Mouse (Mus musculus): ENCODE data around the gene Abcc9. TPM values are rescaled to one million over a fixed set of nuclear protein-coding genes. Genes with fewer than 3 reads are reported as not detected.

Abcc9 gene
- polyA plus RNA-seq, 1 experiment, result 0.36 TPM

GRCm38 (mm10) chr6:142692085-142692484 is 10.0 kb downstream of the Abcc9 start:
- TF ChIP-seq USF1 (IDR thresholded peaks at IDR 0.05; ENCODE audit: low read depth) (no peak), MYOD1 (IDR thresholded peaks at IDR 0.05; ENCODE audit: control insufficient read depth in 1 of 3, insufficient read length in 2 of 3, low read depth in 2 of 3) (no peak), E2F4 (IDR thresholded peaks at IDR 0.05; ENCODE audit: insufficient read depth) (no peak), MAX (IDR thresholded peaks at IDR 0.05; ENCODE audit: low read depth) (no peak), TCF3 (IDR thresholded peaks at IDR 0.05; ENCODE audit: insufficient read length, low read depth) (no peak), SRF (IDR thresholded peaks at IDR 0.05; ENCODE audit: control insufficient read depth, insufficient read length, low read depth) (no peak), MYOG (IDR thresholded peaks at IDR 0.05; ENCODE audit: control insufficient read depth in 1 of 3, insufficient read depth in 1 of 3, insufficient read length in 2 of 3, low read depth in 2 of 3) (no peak), CEBPB (IDR thresholded peaks at IDR 0.05; ENCODE audit: insufficient read depth, poor library complexity, severe bottlenecking) (no peak), POLR2A (IDR thresholded peaks at IDR 0.05; ENCODE audit: insufficient read length, low read depth) (no peak), TCF12 (IDR thresholded peaks at IDR 0.05; ENCODE audit: insufficient read depth, poor library complexity, severe bottlenecking) (no peak), REST (IDR thresholded peaks at IDR 0.05; ENCODE audit: insufficient read depth, insufficient read length) (no peak)
- H3ac ChIP-seq (ENCODE audit: control insufficient read depth, insufficient read length), result no peak overlapping the region
- H3K4me3 ChIP-seq, result no peak overlapping the region
- H3K79me2 ChIP-seq (ENCODE audit: control insufficient read depth, insufficient read depth), result no peaks in the 10 kb centered on the region
- H3K27me3 ChIP-seq (ENCODE audit: control insufficient read depth, insufficient read depth, insufficient read length), result no peaks in the 10 kb centered on the region
- no peak overlapping the region for H3K4me2 ChIP-seq (ENCODE audit: low read depth)
- H3K36me3 ChIP-seq (ENCODE audit: control insufficient read depth, insufficient read depth), result no peaks in the 10 kb centered on the region

- Histone ChIP-seq H3K4me2 (ENCODE audit: low read depth) (no peak overlapping the region), H3K36me3 (ENCODE audit: control insufficient read depth, insufficient read depth) (no peaks in the 10 kb centered on the region), H3K27me3 (ENCODE audit: control insufficient read depth, insufficient read depth, insufficient read length) (no peaks in the 10 kb centered on the region), H3K4me3 (no peak overlapping the region), H3ac (ENCODE audit: control insufficient read depth, insufficient read length) (no peak overlapping the region), H3K79me2 (ENCODE audit: control insufficient read depth, insufficient read depth) (no peaks in the 10 kb centered on the region)
- no peak for TF ChIP-seq MAX (IDR thresholded peaks at IDR 0.05; ENCODE audit: low read depth)
- TF ChIP-seq POLR2A (IDR thresholded peaks at IDR 0.05; ENCODE audit: insufficient read length, low read depth), result no peak
- no peak for TF ChIP-seq TCF12 (IDR thresholded peaks at IDR 0.05; ENCODE audit: insufficient read depth, poor library complexity, severe bottlenecking)
- TF ChIP-seq MYOG (IDR thresholded peaks at IDR 0.05; ENCODE audit: control insufficient read depth in 1 of 3, insufficient read depth in 1 of 3, insufficient read length in 2 of 3, low read depth in 2 of 3), result no peak
- TF ChIP-seq MYOD1 (IDR thresholded peaks at IDR 0.05; ENCODE audit: control insufficient read depth in 1 of 3, insufficient read length in 2 of 3, low read depth in 2 of 3), result no peak
- TF ChIP-seq REST (IDR thresholded peaks at IDR 0.05; ENCODE audit: insufficient read depth, insufficient read length), result no peak
- TF ChIP-seq CEBPB (IDR thresholded peaks at IDR 0.05; ENCODE audit: insufficient read depth, poor library complexity, severe bottlenecking), result no peak
- TF ChIP-seq SRF (IDR thresholded peaks at IDR 0.05; ENCODE audit: control insufficient read depth, insufficient read length, low read depth), result no peak
- no peak for TF ChIP-seq TCF3 (IDR thresholded peaks at IDR 0.05; ENCODE audit: insufficient read length, low read depth)
- no peak for TF ChIP-seq POLR2AphosphoS2 (IDR thresholded peaks at IDR 0.05; ENCODE audit: insufficient read length, low read depth)
- TF ChIP-seq E2F4 (IDR thresholded peaks at IDR 0.05; ENCODE audit: insufficient read depth), result no peak
- TF ChIP-seq USF1 (IDR thresholded peaks at IDR 0.05; ENCODE audit: low read depth), result no peak
Measured at GRCm38 (mm10) chr6:142689673-142690072, 12.4 kb downstream of the Abcc9 start.

- H3K79me2 ChIP-seq (ENCODE audit: control insufficient read depth, insufficient read depth), result no peaks in the 10 kb centered on the region
- no peak for TF ChIP-seq CEBPB (IDR thresholded peaks at IDR 0.05; ENCODE audit: insufficient read depth, poor library complexity, severe bottlenecking)
- no peak for TF ChIP-seq TCF3 (IDR thresholded peaks at IDR 0.05; ENCODE audit: insufficient read length, low read depth)
- TF ChIP-seq SRF (IDR thresholded peaks at IDR 0.05; ENCODE audit: control insufficient read depth, insufficient read length, low read depth), result no peak
- no peak for TF ChIP-seq POLR2A (IDR thresholded peaks at IDR 0.05; ENCODE audit: insufficient read length, low read depth)
- TF ChIP-seq TCF12 (IDR thresholded peaks at IDR 0.05; ENCODE audit: insufficient read depth, poor library complexity, severe bottlenecking), result no peak
- TF ChIP-seq POLR2AphosphoS2 (IDR thresholded peaks at IDR 0.05; ENCODE audit: insufficient read length, low read depth), result no peak
- no peak for TF ChIP-seq E2F4 (IDR thresholded peaks at IDR 0.05; ENCODE audit: insufficient read depth)
- TF ChIP-seq MAX (IDR thresholded peaks at IDR 0.05; ENCODE audit: low read depth), result no peak
- no peak for TF ChIP-seq USF1 (IDR thresholded peaks at IDR 0.05; ENCODE audit: low read depth)
- TF ChIP-seq MYOG (IDR thresholded peaks at IDR 0.05; ENCODE audit: control insufficient read depth in 1 of 3, insufficient read depth in 1 of 3, insufficient read length in 2 of 3, low read depth in 2 of 3), result no peak
- no peaks in the 10 kb centered on the region for H3K36me3 ChIP-seq (ENCODE audit: control insufficient read depth, insufficient read depth)
- H3K4me2 ChIP-seq (ENCODE audit: low read depth), result no peak overlapping the region
- no peaks in the 10 kb centered on the region for H3K27me3 ChIP-seq (ENCODE audit: control insufficient read depth, insufficient read depth, insufficient read length)
- H3ac ChIP-seq (ENCODE audit: control insufficient read depth, insufficient read length), result no peak overlapping the region
- H3K4me3 ChIP-seq, result no peak overlapping the region
Measured at GRCm38 (mm10) chr6:142682985-142683691, 19.0 kb downstream of the Abcc9 start.

- H3K27me3 ChIP-seq (ENCODE audit: control insufficient read depth, insufficient read depth, insufficient read length), result no peaks in the 10 kb centered on the region
- H3K4me2 ChIP-seq (ENCODE audit: low read depth), result no peak overlapping the region
- TF ChIP-seq POLR2A (IDR thresholded peaks at IDR 0.05; ENCODE audit: insufficient read length, low read depth) (no peak), USF1 (IDR thresholded peaks at IDR 0.05; ENCODE audit: low read depth) (no peak), SRF (IDR thresholded peaks at IDR 0.05; ENCODE audit: control insufficient read depth, insufficient read length, low read depth) (no peak), TCF12 (IDR thresholded peaks at IDR 0.05; ENCODE audit: insufficient read depth, poor library complexity, severe bottlenecking) (no peak), TCF3 (IDR thresholded peaks at IDR 0.05; ENCODE audit: insufficient read length, low read depth) (no peak), POLR2AphosphoS2 (IDR thresholded peaks at IDR 0.05; ENCODE audit: insufficient read length, low read depth) (no peak), MYOD1 (IDR thresholded peaks at IDR 0.05; ENCODE audit: control insufficient read depth in 1 of 3, insufficient read length in 2 of 3, low read depth in 2 of 3) (no peak), E2F4 (IDR thresholded peaks at IDR 0.05; ENCODE audit: insufficient read depth) (no peak), REST (IDR thresholded peaks at IDR 0.05; ENCODE audit: insufficient read depth, insufficient read length) (no peak), MAX (IDR thresholded peaks at IDR 0.05; ENCODE audit: low read depth) (no peak), CEBPB (IDR thresholded peaks at IDR 0.05; ENCODE audit: insufficient read depth, poor library complexity, severe bottlenecking) (no peak), MYOG (IDR thresholded peaks at IDR 0.05; ENCODE audit: control insufficient read depth in 1 of 3, insufficient read depth in 1 of 3, insufficient read length in 2 of 3, low read depth in 2 of 3) (no peak)
- H3K36me3 ChIP-seq (ENCODE audit: control insufficient read depth, insufficient read depth), result no peaks in the 10 kb centered on the region
- no peaks in the 10 kb centered on the region for H3K79me2 ChIP-seq (ENCODE audit: control insufficient read depth, insufficient read depth)
- no peak overlapping the region for H3ac ChIP-seq (ENCODE audit: control insufficient read depth, insufficient read length)
- H3K4me3 ChIP-seq, result no peak overlapping the region
Measured at GRCm38 (mm10) chr6:142670021-142670420, 32.1 kb downstream of the Abcc9 start.
